Mouse (Mus musculus) embryo, embryonic 11 days (tissue): ENCODE measurements around the gene Limch1.
A peak's percentile ranks its signal among the peaks of the same experiment; 100 is the strongest.

Experiments
- DNase-seq: peaks from one replicate; pipeline ENCODE4 v3.0.0-alpha.2; 2015

Limch1 gene

GRCm38 (mm10) chr5:66786621-66787061 lies 41.0 kb downstream of the Limch1 start:
- no peak for DNase-seq

GRCm38 (mm10) chr5:66789041-66789440 lies 43.4 kb downstream of the Limch1 start:
- no peak for DNase-seq

GRCm38 (mm10) chr5:66791161-66791560 lies 45.5 kb downstream of the Limch1 start:
- no peak for DNase-seq

- no peak for DNase-seq
Observed at GRCm38 (mm10) chr5:66793251-66793650, 47.6 kb downstream of the Limch1 start.

GRCm38 (mm10) chr5:66797326-66797725 lies 51.7 kb downstream of the Limch1 start:
- no peak for DNase-seq

GRCm38 (mm10) chr5:66798135-66798534 lies 52.5 kb downstream of the Limch1 start:
- no peak for DNase-seq

- no peak for DNase-seq
Observed at GRCm38 (mm10) chr5:66798591-66799003, 53.0 kb downstream of the Limch1 start.

GRCm38 (mm10) chr5:66800243-66800642 lies 54.6 kb downstream of the Limch1 start:
- DNase-seq = peak; percentile 58

GRCm38 (mm10) chr5:66800977-66801376 lies 55.4 kb downstream of the Limch1 start:
- DNase-seq = no peak

GRCm38 (mm10) chr5:66802196-66802595 lies 56.6 kb downstream of the Limch1 start:
- no peak for DNase-seq

GRCm38 (mm10) chr5:66806335-66806734 lies 60.7 kb downstream of the Limch1 start:
- no peak for DNase-seq

- DNase-seq = no peak
Observed at GRCm38 (mm10) chr5:66807737-66808136, 62.1 kb downstream of the Limch1 start.

GRCm38 (mm10) chr5:66809016-66809570 lies 63.5 kb downstream of the Limch1 start:
- no peak for DNase-seq

GRCm38 (mm10) chr5:66810396-66810795 lies 64.8 kb downstream of the Limch1 start:
- no peak for DNase-seq

GRCm38 (mm10) chr5:66814674-66815073 lies 69.0 kb downstream of the Limch1 start:
- DNase-seq = no peak

- DNase-seq = no peak
Observed at GRCm38 (mm10) chr5:66815877-66816276, 70.2 kb downstream of the Limch1 start.

GRCm38 (mm10) chr5:66816751-66817150 lies 71.1 kb downstream of the Limch1 start:
- no peak for DNase-seq

- DNase-seq = no peak
Observed at GRCm38 (mm10) chr5:66817184-66817956, 71.7 kb downstream of the Limch1 start.

GRCm38 (mm10) chr5:66822500-66823205 lies 77.0 kb downstream of the Limch1 start:
- no peak for DNase-seq

GRCm38 (mm10) chr5:66825586-66825985 lies 80.0 kb downstream of the Limch1 start:
- no peak for DNase-seq

- DNase-seq = no peak
Observed at GRCm38 (mm10) chr5:66826844-66827243, 81.2 kb downstream of the Limch1 start.

- DNase-seq = no peak
Observed at GRCm38 (mm10) chr5:66829505-66829904, 83.9 kb downstream of the Limch1 start.

- DNase-seq = no peak
Observed at GRCm38 (mm10) chr5:66830206-66830605, 84.6 kb downstream of the Limch1 start.

GRCm38 (mm10) chr5:66834756-66835155 lies 89.1 kb downstream of the Limch1 start:
- DNase-seq = peak; percentile 32
